Mouse (Mus musculus): ENCODE results near the gene Scaf8.
"Not testable (repeated sequence)": the region's sequence is repeated elsewhere in the genome, so short reads cannot be mapped to it uniquely, and the experiment has no call there.

Gene Scaf8

GRCm38 (mm10) chr17:3115380-3115974, 705 bp downstream of the Scaf8 start:
- peak; percentile 66 to 76 for DNase-seq

- DNase-seq: not testable (repeated sequence)
Measured at GRCm38 (mm10) chr17:3120949-3121348, 6.2 kb downstream of the Scaf8 start.

GRCm38 (mm10) chr17:3123581-3123980, 8.8 kb downstream of the Scaf8 start:
- not testable (repeated sequence) for DNase-seq

- DNase-seq: no peak
Measured at GRCm38 (mm10) chr17:3128716-3129115, 13.9 kb downstream of the Scaf8 start.

- no peak for DNase-seq
Measured at GRCm38 (mm10) chr17:3129791-3130190, 15.0 kb downstream of the Scaf8 start.

GRCm38 (mm10) chr17:3135346-3135745, 20.6 kb downstream of the Scaf8 start:
- no peak for DNase-seq

GRCm38 (mm10) chr17:3136127-3136526, 21.4 kb downstream of the Scaf8 start:
- DNase-seq: no peak

- no peak for DNase-seq
Measured at GRCm38 (mm10) chr17:3138387-3138786, 23.6 kb downstream of the Scaf8 start.

- DNase-seq: no peak
Measured at GRCm38 (mm10) chr17:3140100-3140499, 25.3 kb downstream of the Scaf8 start.

- no peak for DNase-seq
Measured at GRCm38 (mm10) chr17:3148853-3149252, 34.1 kb downstream of the Scaf8 start.

- DNase-seq: peak; percentile 13 to 43
Measured at GRCm38 (mm10) chr17:3149541-3149940, 34.8 kb downstream of the Scaf8 start.

- not testable (repeated sequence) for DNase-seq
Measured at GRCm38 (mm10) chr17:3150701-3151100, 35.9 kb downstream of the Scaf8 start.

- no peak for DNase-seq
Measured at GRCm38 (mm10) chr17:3151181-3151580, 36.4 kb downstream of the Scaf8 start.

GRCm38 (mm10) chr17:3156176-3156575, 41.4 kb downstream of the Scaf8 start:
- DNase-seq: not testable (repeated sequence)

GRCm38 (mm10) chr17:3157016-3157415, 42.2 kb downstream of the Scaf8 start:
- no peak for DNase-seq

- DNase-seq: no peak
Measured at GRCm38 (mm10) chr17:3162905-3163304, 48.1 kb downstream of the Scaf8 start.

- not testable (repeated sequence) for DNase-seq
Measured at GRCm38 (mm10) chr17:3180425-3180945, 65.7 kb downstream of the Scaf8 start.

GRCm38 (mm10) chr17:3195483-3195882, 80.7 kb downstream of the Scaf8 start:
- DNase-seq: not testable (repeated sequence)

GRCm38 (mm10) chr17:3200328-3200727, 85.6 kb downstream of the Scaf8 start:
- no peak for DNase-seq

GRCm38 (mm10) chr17:3203916-3204315, 89.1 kb downstream of the Scaf8 start:
- DNase-seq: no peak

GRCm38 (mm10) chr17:3204826-3205405, 90.1 kb downstream of the Scaf8 start:
- no peak for DNase-seq

GRCm38 (mm10) chr17:3206527-3207398, 92.0 kb downstream of the Scaf8 start:
- peak in 1 of 2 experiments; percentile 19 for DNase-seq

GRCm38 (mm10) chr17:3207529-3208240, 92.9 kb downstream of the Scaf8 start:
- DNase-seq: no peak
